Mouse (Mus musculus) frontal cortex, postnatal 25 days (tissue): Measurements from ENCODE around the gene Madd.

Source experiments
- DNase-seq, 2 experiments: peaks; one replicate each; pipeline ENCODE4 v3.0.0; 2022; ENCODE audit warnings: low spot score in 2 of 2

Gene Madd

GRCm38 (mm10) chr2:91175490-91175889 lies 8.1 kb downstream of the Madd start:
- no peak for DNase-seq

- DNase-seq = no peak
These were observed 13.9 kb downstream of the Madd start for GRCm38 (mm10) chr2:91169587-91170322.

GRCm38 (mm10) chr2:91167629-91168028 lies 16.0 kb downstream of the Madd start:
- no peak for DNase-seq

- no peak for DNase-seq
These were observed 18.6 kb downstream of the Madd start for GRCm38 (mm10) chr2:91164991-91165390.

- no peak for DNase-seq
These were observed 20.1 kb downstream of the Madd start for GRCm38 (mm10) chr2:91163532-91163931.

- DNase-seq = no peak
These were observed 20.7 kb downstream of the Madd start for GRCm38 (mm10) chr2:91162952-91163351.

- DNase-seq = no peak
These were observed 23.0 kb downstream of the Madd start for GRCm38 (mm10) chr2:91160591-91160990.

GRCm38 (mm10) chr2:91157002-91157752 lies 26.5 kb downstream of the Madd start:
- no peak for DNase-seq

GRCm38 (mm10) chr2:91154091-91154490 lies 29.5 kb downstream of the Madd start:
- DNase-seq = no peak

GRCm38 (mm10) chr2:91152885-91153377 lies 30.7 kb downstream of the Madd start:
- no peak for DNase-seq

GRCm38 (mm10) chr2:91151331-91151730 lies 32.3 kb downstream of the Madd start:
- no peak for DNase-seq

GRCm38 (mm10) chr2:91148101-91148500 lies 35.5 kb downstream of the Madd start:
- no peak for DNase-seq

GRCm38 (mm10) chr2:91143401-91143800 lies 40.2 kb downstream of the Madd start:
- no peak for DNase-seq

- DNase-seq = no peak
These were observed 40.7 kb downstream of the Madd start for GRCm38 (mm10) chr2:91142920-91143319.

GRCm38 (mm10) chr2:91139764-91140163 lies 43.9 kb downstream of the Madd start:
- no peak for DNase-seq

GRCm38 (mm10) chr2:91139311-91139710 lies 44.3 kb downstream of the Madd start:
- no peak for DNase-seq

GRCm38 (mm10) chr2:91137481-91137880 lies 46.2 kb downstream of the Madd start:
- no peak for DNase-seq

- no peak for DNase-seq
These were observed 46.9 kb downstream of the Madd start for GRCm38 (mm10) chr2:91136513-91137412.

GRCm38 (mm10) chr2:91132035-91132434 lies 51.6 kb downstream of the Madd start:
- DNase-seq = no peak

GRCm38 (mm10) chr2:91131251-91131650 lies 52.4 kb downstream of the Madd start:
- no peak for DNase-seq

- no peak for DNase-seq
These were observed 53.5 kb downstream of the Madd start for GRCm38 (mm10) chr2:91130126-91130525.

GRCm38 (mm10) chr2:91128761-91129160 lies 54.9 kb downstream of the Madd start:
- DNase-seq = no peak
